Mouse (Mus musculus) CD4-positive, CD25-positive, alpha-beta regulatory T cell, adult 2 months (primary cell): Measurements from ENCODE around the gene Phldb1.

Source experiments
- DNase-seq: peaks from one replicate; pipeline ENCODE4 v3.0.0-alpha.2; 2012; ENCODE audit warnings: low read depth, low spot score

The Phldb1 gene

GRCm38 (mm10) chr9:44708925-44709324 lies 26.1 kb downstream of the Phldb1 start:
- no peak for DNase-seq

DNA sequence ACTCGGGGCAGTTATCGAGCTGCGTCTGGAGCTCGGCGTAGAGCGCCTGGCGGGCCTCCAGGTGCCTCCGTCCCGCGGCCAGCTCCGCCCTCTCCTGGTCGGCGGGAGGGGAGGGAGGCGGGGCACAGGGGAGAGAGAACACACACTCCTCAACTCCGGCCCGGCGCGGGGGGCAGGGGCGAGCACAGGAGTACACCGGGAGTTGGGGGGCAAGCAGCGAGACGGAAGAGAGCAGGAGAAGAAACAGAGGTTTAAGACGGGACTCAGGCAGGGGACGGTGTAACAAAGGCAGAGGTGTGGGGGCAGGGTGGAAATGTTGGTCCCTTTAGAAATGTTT lies 26.6 kb downstream of the Phldb1 start:
- peak; percentile 71 for DNase-seq

DNA sequence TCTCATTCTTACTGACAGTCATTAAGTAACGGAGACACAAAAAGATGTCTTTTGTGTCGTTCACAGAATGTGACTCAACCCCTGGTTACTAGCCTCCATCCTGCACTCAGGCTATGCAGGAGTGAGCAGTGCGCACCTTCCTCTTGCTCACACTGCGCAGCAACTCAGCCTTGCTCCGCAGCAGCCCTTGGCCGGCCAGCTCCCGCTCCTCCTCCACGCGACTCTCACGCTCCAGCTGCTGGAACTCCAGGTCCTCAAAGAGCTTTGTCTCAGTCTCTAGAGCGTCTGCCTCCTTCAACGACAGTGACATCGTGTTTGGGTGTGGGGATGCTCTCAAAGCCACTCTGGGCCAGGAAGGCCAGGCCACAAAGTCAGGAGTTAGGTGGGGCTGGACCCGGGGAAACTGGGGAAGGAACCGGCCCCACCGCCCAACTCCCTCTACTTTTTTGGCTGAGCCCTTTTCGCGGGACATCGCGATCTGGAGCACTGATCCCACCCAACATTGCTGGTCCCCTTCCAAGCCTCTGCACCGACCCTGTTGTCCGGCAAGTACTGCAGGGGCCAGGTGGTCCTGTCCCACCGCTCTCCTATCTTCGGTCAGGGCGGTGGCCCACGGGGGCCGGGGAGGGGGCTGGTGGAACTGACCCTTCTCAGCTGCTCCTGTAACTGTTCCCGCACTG lies 27.1 kb downstream of the Phldb1 start:
- no peak for DNase-seq

DNA sequence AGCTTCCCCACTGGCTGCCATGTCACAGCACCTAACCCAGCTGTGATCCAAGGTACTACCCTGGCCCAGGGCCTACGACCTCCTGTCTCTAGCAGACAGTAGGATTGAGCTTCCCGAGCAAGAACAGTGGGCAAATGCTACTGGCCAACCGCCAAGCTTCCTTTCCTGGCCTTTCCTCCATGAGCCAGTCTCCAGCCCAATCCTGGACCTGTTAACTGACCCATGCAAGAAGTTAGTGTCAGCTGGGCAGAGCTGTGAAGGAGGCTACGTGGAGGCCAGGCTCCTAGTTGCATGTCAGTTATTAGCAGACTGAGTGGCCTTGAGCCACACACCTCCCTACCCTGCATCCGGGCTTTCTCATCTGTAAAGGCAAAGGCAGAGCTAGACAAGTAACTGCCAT lies 35.3 kb downstream of the Phldb1 start:
- no peak for DNase-seq

GRCm38 (mm10) chr9:44699196-44699595 lies 35.8 kb downstream of the Phldb1 start:
- no peak for DNase-seq

GRCm38 (mm10) chr9:44697866-44698265 lies 37.1 kb downstream of the Phldb1 start:
- no peak for DNase-seq

GRCm38 (mm10) chr9:44693071-44693470 lies 41.9 kb downstream of the Phldb1 start:
- DNase-seq: no peak

- DNase-seq: peak; percentile 31
These were observed 43.1 kb downstream of the Phldb1 start for GRCm38 (mm10) chr9:44691671-44692520.

GRCm38 (mm10) chr9:44690641-44691040 lies 44.4 kb downstream of the Phldb1 start:
- peak; percentile 84 for DNase-seq

DNA sequence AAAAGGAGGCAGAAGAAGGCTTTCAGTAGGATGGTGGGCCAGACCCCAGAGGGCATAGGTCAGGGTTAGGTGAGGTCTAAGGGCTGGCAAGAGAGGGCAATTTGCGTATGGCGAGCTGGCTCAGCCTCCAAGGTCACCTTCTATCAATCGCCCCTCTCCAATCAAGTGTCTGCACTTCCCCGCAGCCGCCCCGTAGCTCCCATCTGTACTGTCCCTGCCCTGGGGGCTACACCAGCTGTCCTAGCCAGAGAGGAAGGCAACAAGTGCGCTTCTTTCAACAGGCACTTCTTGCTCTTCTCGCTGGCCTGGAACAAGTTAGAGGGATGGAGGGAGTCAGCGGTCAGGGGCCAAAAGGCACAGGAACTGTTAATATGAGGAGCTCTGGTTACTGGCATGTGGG lies 47.0 kb downstream of the Phldb1 start:
- DNase-seq: no peak

DNA sequence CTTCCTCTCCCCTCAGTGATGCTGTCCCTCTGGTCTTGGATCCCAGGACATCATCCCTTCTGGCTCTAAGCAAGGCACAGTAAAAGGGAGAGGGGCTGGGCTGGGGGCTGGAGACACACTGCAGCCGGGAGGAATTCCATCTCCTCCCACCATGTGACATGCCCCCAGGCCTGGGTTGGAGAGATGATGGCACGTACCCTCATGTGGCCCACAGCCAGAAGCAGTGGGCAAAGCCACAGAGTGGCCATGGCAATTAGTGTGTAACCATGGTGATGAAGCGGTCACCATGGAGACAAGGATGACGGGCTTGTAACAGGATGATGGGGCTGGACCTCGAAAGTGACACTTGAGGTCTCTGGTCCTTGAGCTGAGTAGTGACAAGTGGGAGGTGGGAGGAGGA lies 48.4 kb downstream of the Phldb1 start:
- DNase-seq: no peak

DNA sequence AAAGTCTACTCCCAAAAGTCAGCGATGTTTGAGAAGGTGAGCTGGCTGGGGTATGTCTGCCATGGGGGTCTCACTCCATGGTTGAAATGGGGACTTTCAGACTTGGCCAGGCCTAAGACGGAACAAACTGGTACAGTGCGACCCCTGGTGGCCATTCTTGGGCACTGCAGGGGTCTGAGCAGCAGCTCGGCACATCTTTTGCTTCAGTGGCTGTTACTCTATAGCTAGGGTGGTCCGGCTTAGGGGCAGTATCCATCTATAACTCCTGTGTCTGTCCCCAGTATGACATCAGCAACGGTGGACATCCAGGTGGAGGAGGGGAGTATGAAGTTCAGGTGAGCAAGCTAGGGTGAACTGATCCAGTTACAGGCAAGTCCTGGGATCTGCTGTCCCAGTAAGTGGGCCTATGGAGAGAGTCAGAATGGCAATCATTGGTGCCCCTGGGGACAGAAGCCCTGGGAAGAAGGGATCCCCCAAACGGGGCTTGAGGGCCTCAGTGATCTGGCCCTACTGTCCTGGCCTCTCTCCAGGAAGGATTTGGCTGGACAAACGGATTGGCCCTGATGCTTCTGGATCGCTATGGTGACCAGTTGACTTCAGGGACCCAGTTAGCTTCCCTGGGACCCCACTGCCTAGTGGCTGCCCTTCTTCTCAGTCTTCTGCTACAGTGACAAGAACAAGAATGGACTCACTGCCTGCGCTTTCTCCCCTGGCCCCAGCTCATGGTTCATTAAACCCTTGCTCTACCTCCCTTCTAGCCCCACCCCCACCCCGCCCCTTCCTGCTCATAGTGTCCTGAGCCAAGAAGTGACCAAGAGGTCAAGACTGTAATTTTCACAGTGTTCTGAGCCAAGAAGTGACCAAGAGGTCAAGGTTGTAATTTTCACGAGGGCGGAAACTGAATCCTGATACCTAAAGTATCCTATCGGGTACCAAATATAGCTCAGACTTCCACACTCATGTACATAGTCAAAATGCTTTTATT lies 49.4 kb downstream of the Phldb1 start:
- DNase-seq: peak; percentile 82

DNA sequence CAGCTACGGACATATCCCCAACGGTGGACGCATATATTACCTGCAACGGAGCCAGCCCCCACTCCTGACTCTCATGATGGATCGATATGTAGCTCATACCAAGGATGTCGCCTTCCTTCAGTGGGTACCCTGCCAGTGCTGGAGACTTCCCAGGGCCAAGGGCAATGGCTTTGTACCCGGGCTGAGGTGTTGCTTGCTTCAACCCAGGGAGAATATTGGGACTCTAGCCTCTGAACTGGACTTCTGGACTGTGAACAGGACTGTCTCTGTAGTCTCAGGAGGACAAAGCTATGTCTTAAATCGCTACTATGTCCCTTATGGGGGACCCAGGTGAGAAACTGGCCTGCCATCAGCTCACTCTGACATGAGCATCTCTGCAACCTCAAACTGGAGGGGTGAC lies 52.0 kb downstream of the Phldb1 start:
- no peak for DNase-seq

DNA sequence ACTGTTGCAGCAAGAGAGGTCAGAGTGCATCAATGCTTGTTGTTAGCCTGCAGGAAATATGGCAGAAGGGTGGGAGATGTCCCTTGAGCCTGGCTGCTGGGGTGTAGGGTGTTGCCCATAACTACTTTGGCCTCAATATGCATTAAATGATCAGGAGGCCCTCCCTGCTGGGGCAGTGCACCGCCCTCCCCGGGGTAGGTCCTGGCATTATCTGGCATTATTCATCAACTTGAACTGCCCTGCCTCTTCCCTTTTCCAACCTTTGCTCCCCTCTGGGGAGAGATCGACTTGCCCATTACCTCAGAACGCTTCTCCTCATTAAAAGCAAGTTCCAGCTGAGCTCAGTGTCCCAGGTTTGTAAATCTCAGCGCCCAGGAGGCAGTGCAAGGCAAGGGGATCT lies 55.4 kb downstream of the Phldb1 start:
- DNase-seq: no peak

- peak; percentile 43 for DNase-seq
These were observed 56.6 kb downstream of the Phldb1 start for GRCm38 (mm10) chr9:44678288-44678871.

- no peak for DNase-seq
These were observed 62.0 kb downstream of the Phldb1 start, which contains the start of gene Treh for GRCm38 (mm10) chr9:44673005-44673404. Treh (plus strand) TSS chr9:44673233.

DNA sequence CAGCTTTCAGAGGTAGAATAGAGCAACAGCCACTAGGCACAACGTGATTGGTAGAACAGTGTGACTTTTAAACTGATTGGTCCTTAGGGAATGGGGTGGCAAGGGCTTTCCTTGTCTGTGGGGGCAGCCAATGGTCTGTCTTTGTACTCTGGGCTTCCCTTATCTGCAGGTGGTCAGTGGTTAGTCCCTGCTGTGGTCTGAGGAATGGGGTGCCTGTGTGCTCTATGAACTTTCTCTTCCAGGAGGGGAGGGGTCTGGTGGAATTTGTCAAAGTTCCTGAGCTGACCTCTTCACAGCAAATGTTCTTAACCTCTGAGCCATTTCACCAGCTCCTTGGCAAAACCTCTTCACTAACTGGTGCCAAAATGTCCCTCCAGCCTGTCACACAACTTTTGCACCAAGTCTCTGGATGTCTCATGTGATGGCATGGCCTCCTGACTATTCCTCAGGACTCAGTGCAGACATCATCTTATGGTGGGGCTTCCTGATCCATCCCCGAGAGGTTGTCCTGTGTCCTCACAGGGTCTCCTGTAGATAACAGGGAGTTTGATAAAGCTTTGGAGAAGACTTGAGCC lies 62.6 kb downstream of the Phldb1 start:
- DNase-seq: no peak

GRCm38 (mm10) chr9:44671416-44671815 lies 63.6 kb downstream of the Phldb1 start:
- DNase-seq: no peak

- DNase-seq: no peak
These were observed 71.3 kb downstream of the Phldb1 start for GRCm38 (mm10) chr9:44663706-44664105.

DNA sequence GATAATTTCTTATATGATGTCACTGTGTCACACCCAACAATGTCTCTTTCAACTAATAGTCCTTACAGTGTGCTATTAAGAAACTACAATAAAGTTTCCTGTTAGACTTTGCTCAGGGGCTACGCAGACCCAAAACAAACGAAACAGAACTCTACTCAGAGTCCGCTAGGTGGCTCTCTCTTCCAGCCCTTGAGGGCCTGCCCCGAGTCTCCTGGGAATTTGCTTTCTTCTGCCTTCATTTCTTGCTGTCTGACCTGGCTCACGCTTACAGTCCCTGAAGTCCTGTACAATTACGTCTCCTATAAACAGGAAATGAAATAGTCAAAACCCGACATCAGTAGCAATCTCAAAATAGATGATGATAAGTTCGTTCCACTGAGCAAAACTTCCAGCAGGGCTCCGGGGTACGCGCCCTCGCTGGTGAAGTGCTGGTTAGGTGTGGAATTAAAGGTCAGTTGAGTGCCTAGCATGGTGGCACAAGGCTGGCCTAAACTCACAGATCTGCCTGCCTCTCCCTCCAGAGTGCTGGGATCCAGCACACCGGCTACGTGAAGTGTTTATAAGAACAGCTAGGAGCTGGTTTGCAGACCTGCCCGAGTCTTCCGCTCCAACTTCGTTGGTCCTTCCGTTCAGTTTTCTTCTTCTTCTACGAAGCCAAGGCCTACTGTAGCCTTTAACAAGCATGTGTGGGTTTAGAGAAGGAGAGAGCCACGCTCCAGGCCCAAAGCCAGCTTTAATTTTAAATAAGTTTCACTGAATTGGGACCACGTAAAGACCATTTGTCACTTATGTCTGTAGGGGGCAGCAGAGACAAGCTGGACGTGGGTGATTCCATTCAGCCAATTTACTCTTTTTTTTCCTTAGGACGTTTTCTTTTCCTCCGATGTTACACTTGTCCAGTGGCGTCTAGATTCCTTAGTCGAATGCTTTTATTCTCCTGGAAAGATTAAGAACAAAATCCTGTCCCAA lies 79.6 kb downstream of the Phldb1 start:
- DNase-seq: peak; percentile 78
